Mouse (Mus musculus) liver, embryonic 14 days (tissue): ENCODE measurements around the gene Rorc. TPM values are rescaled to one million over a fixed set of nuclear protein-coding genes. Genes with fewer than 3 reads are reported as not detected.

Experiments
- polyA plus RNA-seq: library from polyadenylated mRNA; depleted of rRNA; stranded (reverse); fragments of >200 nt; gene quantifications from 2 replicates; pipeline ENCODE4 v1.2.3, GENCODE M21; 2012; rRNA removed

The Rorc gene
- polyA plus RNA-seq, result 0.57 and 0.76 TPM in 2 replicates

DNA sequence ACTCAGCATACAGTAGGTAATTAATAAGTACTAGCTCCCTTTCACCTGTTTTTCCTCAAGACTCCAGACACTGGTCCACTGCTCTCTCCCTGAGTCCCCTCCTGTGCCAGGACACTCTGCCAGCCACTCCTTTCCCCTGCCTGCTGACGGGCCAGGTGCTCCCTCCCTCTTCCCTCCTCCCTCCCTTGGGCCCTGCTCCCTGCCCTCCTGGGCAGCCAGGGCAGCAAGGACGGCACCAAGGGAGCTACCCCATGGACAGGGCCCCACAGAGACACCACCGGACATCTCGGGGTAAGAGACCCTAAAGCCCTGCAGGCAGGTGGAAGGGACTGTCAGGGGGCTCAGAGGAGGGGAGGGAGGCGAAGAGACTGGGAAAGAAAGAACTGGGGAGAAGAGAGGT is at the start of gene Rorc:
Gene Rorc (plus strand): TSS at position 154 of the 400 bp plus-strand sequence.

DNA sequence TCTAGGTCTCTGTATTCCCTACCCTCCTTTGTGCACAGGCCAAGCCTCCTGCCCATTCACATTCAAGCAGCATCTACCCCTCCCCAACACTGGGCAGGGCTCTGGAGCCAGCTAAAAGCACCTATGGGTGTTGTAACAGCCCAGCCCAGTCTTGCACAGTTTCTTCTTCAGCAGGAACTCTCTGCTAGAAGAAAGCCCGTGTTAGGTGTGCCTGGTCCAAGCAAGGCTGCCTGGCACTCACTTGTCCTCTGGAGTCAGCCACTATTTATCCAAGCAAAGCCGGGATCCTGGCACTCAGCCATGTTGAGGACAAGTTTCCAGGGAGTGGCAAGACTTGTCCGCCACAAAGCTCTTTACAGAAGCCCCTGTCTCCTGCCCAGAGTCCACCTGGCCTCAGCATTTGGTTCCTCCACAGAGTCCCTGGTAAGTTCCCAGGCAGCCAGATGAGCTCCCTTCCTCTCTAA is 30.6 kb upstream of the Rorc start, which contains the start of gene Them5:
Gene Them5 (plus strand): TSS at position 141 of the 464 bp plus-strand sequence.

DNA sequence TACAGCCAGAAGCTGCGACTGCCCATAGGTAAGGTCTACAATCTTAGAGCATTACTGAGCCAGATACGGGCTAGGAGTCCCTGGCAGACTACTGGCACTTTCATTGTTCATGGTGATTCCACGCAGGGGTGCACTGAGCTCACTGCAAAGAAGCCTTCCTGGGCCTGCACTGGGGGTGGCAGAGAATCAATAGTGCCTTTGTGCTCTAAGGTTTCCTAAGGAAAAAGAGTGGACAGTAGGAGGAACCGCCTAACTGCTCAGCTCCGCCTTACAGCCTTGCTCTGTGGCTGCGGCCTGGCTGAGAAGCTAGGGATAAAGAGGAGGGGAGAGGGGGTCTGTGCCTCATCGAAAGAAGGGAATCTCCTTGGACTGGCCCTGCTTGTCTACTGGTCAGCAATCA is 10.5 kb upstream of the Rorc start, which contains the start of gene C2cd4d:
Gene C2cd4d (plus strand): TSS at position 301 of the 400 bp plus-strand sequence.

DNA sequence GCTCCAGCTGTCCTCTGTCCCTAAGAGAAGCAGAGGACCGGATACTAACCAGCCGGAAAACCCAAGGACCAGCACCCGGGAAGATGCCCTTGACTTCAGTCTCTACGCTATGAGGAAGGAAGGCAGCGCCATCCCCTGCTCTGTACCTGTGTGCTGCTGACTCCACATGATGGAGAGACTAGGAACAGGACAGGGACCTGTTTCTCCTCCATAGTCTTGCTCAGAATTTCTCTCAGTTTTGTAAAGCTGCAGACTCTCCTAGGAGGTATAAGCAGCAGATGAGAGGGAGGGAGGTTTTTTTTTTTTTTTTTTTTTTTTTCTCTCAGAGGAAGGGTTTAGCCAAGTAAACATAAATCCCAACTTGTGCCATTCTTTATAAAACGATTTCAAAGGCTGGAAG is 25.6 kb downstream of the Rorc start, which contains the start of gene Lingo4:
Gene Lingo4 (plus strand): TSS at position 301 of the 400 bp plus-strand sequence.

DNA sequence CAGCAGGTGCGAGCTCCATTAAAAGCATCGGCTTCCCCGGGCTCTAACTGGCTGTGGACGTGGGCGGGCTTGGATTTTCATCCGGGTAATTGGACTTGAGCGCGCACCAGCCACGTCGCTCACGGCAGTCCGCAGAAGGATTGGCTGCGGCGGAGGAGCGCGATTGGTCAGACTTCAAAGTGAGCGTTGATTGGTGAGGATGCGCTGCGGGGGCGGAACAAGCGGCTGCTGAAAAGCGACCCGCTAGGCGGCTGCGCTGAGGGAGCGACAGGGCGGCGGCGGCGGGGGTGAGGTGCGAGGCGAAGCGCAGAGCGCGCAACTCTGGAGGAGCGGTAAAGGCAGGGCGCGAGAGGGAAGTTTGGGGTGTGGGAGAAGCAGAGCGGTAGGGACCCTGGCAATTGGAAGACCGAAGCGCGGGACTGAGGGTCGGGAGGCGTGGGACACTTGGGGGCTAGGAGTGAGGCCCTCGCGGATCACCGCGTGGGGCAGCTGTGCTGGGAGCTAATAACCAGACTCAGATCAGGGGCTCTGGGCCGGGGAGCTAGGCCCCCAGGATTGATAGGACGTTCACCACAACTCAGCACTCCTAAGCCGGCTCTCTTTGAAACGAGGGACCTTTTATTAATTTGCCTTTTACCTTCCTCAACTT is 40.6 kb downstream of the Rorc start, which contains the start of gene Tdrkh:
Gene Tdrkh (plus strand): TSS at position 243 of the 649 bp plus-strand sequence.

DNA sequence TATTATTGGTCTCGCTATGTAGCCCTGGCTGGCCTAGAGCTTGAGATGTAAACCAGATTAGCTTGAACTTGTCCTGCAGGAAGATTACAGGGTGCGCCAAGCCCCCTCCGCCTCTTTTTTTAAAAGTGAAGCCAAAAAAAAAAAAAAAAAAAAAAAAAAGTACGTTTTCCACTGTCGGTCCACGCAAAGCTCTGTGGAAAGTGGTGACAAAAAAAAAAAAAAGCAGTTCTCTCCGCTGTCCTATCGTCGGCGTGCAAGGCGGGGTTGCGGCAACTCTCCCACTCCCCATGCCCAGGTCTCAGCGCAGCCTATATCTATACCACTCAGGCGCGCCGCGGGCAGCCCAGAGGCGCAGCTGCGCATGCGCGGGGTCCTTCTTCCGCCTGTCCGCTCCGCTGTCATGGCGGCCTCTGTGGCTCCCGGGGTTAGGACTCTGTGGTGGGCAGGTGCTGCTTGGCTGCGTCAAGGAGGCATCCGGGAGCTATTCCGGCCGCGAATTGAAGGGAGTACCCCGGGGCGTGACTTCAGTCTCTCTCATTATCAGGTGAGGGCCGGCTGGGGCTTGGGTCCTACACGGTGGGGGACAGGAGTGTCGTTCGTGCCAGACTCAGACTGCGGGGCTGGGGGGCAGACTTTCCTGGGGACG is 70.5 kb downstream of the Rorc start, which contains the start of gene Mrpl9:
Gene Mrpl9 (plus strand): TSS at position 368 of the 646 bp plus-strand sequence.

DNA sequence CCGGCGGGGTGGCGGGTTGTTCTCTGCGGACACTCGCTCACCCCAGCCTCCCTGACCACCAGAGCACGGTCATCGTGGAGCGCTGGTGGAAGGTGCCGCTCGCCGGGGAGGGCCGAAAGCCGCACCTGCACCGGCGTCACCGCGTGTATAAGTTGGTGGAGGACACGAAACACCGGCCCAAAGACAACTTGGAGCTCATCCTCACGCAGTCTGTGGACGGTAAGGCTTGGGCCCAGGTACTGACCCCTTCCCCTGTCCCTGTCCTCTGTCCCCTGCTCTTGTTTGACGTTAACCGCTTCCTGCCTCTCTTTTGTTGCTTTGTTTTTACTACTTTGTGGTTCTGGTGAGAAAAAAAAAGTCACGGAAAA is 71.0 kb downstream of the Rorc start, which contains the start of gene Oaz3:
Gene Oaz3 (minus strand): TSS at position 319 of the 368 bp plus-strand sequence.

Other genes starting within 250 kb of the Rorc start
- gene Gm10696, start 194.6 kb upstream of the Rorc start, polyA plus RNA-seq, result not detected in 2 replicates
- not detected in 2 replicates for gene Gm5286, start 176.1 kb upstream of the Rorc start, polyA plus RNA-seq
- not detected in 2 replicates for gene Gm4778, start 108.8 kb upstream of the Rorc start, polyA plus RNA-seq
- gene Them4, start 62.7 kb upstream of the Rorc start, polyA plus RNA-seq, result 1.2 and 1.3 TPM in 2 replicates
- not detected in 2 replicates for gene Them5, start 30.7 kb upstream of the Rorc start, polyA plus RNA-seq
- gene C2cd4d, start 10.4 kb upstream of the Rorc start, polyA plus RNA-seq, result 0.02 and 0.03 TPM in 2 replicates
- 0.01 TPM in 2 replicates for gene Lingo4, start 25.7 kb downstream of the Rorc start, polyA plus RNA-seq
- 2.4 and 3.3 TPM in 2 replicates for gene Tdrkh, start 40.5 kb downstream of the Rorc start, polyA plus RNA-seq
- gene Mrpl9, start 70.5 kb downstream of the Rorc start, polyA plus RNA-seq, result 35.3 and 41.5 TPM in 2 replicates
- 0.03 TPM in 1 of 2 replicates, not detected in the other for gene Oaz3, start 71.1 kb downstream of the Rorc start, polyA plus RNA-seq
- 0.02 and 0.15 TPM in 2 replicates for gene Celf3, start 105.5 kb downstream of the Rorc start, polyA plus RNA-seq
- 0.12 TPM in 2 replicates for gene Riiad1, start 107.5 kb downstream of the Rorc start, polyA plus RNA-seq
- gene Snx27, start 209.9 kb downstream of the Rorc start, polyA plus RNA-seq, result 6.1 and 6.7 TPM in 2 replicates